Mouse (Mus musculus): ENCODE results near the gene Ptgds. TPM values are rescaled to one million over a fixed set of nuclear protein-coding genes. Genes with fewer than 3 reads are reported as not detected.

The Ptgds gene
- polyA plus RNA-seq, 1 experiment = 9.3 TPM

GRCm38 (mm10) chr2:25430395-25431233 is 39.2 kb downstream of the Ptgds start:
- WGBS = 70% methylated on average over 17 of the region's 17 CpGs
- Histone ChIP-seq H3K4me1 (ENCODE audit: control insufficient read depth, insufficient read depth, low read length) (no peaks in the 10 kb centered on the region; the same call in 1 of the 2 replicates), H3K27ac (ENCODE audit: control insufficient read depth, insufficient read depth, low read depth, low read length, poor library complexity) (no peak overlapping the region), H3K4me3 (replicated peaks; ENCODE audit: control insufficient read depth, low read depth, low read length) (no peak overlapping the region)
- TF ChIP-seq CTCF (IDR thresholded peaks at IDR 0.05; ENCODE audit: control insufficient read depth, insufficient read depth, low read length) = no peak
- no peak for TF ChIP-seq POLR2A (IDR thresholded peaks at IDR 0.05; ENCODE audit: borderline replicate concordance, control insufficient read depth, low read depth, low read length)

DNA sequence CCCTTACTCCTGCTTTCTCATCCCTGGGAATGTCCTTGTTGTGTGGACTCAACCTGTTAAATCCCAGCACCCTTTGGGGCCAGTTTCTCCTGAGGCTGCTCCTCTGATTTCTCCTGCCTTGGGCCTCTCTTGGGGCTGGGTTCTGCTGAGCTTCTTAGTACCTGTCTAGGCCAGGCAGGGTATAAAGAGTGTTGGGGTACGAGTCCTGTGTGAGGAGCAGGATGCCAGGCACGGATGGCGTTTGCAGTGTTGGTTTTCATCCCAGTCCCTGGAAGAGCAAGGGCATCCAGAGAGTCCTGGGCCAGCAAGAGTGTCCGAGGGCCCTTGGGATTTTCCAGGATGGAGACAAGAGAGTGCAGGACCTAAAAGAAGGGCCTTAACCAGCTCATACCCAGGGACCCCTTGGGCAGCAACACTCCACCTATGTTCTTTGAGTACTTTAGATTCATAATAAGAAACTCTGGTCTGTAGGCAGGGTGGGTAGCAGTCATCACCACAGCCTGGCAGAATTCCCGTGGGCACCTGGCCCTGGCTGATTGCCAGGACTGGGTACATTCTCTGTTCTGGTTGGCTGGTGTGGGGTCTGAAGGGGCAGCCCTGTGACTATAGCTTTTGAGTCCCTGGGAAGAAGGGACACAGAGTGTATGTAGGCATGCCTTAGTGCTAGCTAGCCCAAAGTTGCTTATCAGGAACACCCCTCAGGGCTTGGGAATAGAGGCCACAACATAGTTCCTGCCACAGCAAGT is 40.2 kb downstream of the Ptgds start:
- H3K4me1 ChIP-seq (ENCODE audit: control insufficient read depth, insufficient read depth, low read length) = no peaks in the 10 kb centered on the region; the same call in 1 of the 2 replicates
- no peak for TF ChIP-seq CTCF (IDR thresholded peaks at IDR 0.05; ENCODE audit: control insufficient read depth, insufficient read depth, low read length)
- no peak for TF ChIP-seq POLR2A (IDR thresholded peaks at IDR 0.05; ENCODE audit: borderline replicate concordance, control insufficient read depth, low read depth, low read length)
- no peak overlapping the region for H3K4me3 ChIP-seq (replicated peaks; ENCODE audit: control insufficient read depth, low read depth, low read length)
- H3K27ac ChIP-seq (ENCODE audit: control insufficient read depth, insufficient read depth, low read depth, low read length, poor library complexity) = no peak overlapping the region
- WGBS = 56% methylated on average over 5 of the region's 5 CpGs

GRCm38 (mm10) chr2:25428442-25429236 is 41.2 kb downstream of the Ptgds start, which contains the start of gene Abca2:
Gene Abca2 (plus strand): TSS chr2:25428703.
- peak within 1 kb of the TSS; percentile 0; the same call in 1 of the 2 replicates for H3K27ac ChIP-seq (ENCODE audit: control insufficient read depth, insufficient read depth, low read depth, low read length, poor library complexity)
- WGBS = under 1% methylated on average over 89 of the region's 89 CpGs
- no peaks in the 10 kb centered on the region; the same call in 1 of the 2 replicates for H3K4me1 ChIP-seq (ENCODE audit: control insufficient read depth, insufficient read depth, low read length)
- peak within 1 kb of the TSS; percentile 26 for H3K4me3 ChIP-seq (replicated peaks; ENCODE audit: control insufficient read depth, low read depth, low read length)
- TF ChIP-seq CTCF (IDR thresholded peaks at IDR 0.05; ENCODE audit: control insufficient read depth, insufficient read depth, low read length) (peak; percentile 83), POLR2A (IDR thresholded peaks at IDR 0.05; ENCODE audit: borderline replicate concordance, control insufficient read depth, low read depth, low read length) (peak; percentile 46; the same call in 1 of the 2 replicates)

- no peak overlapping the region for H3K27ac ChIP-seq (ENCODE audit: control insufficient read depth, insufficient read depth, low read depth, low read length, poor library complexity)
- WGBS = 65% methylated on average over 5 of the region's 5 CpGs
- no peak overlapping the region for H3K4me3 ChIP-seq (replicated peaks; ENCODE audit: control insufficient read depth, low read depth, low read length)
- no peak for TF ChIP-seq CTCF (IDR thresholded peaks at IDR 0.05; ENCODE audit: control insufficient read depth, insufficient read depth, low read length)
- TF ChIP-seq POLR2A (IDR thresholded peaks at IDR 0.05; ENCODE audit: borderline replicate concordance, control insufficient read depth, low read depth, low read length) = no peak
- H3K4me1 ChIP-seq (ENCODE audit: control insufficient read depth, insufficient read depth, low read length) = no peaks in the 10 kb centered on the region; the same call in 1 of the 2 replicates
These were observed 42.6 kb downstream of the Ptgds start for GRCm38 (mm10) chr2:25427256-25427655.

GRCm38 (mm10) chr2:25426721-25427191 is 43.1 kb downstream of the Ptgds start:
- TF ChIP-seq POLR2A (IDR thresholded peaks at IDR 0.05; ENCODE audit: borderline replicate concordance, control insufficient read depth, low read depth, low read length) = no peak
- TF ChIP-seq CTCF (IDR thresholded peaks at IDR 0.05; ENCODE audit: control insufficient read depth, insufficient read depth, low read length) = peak; percentile 91
- 4% methylated on average over 5 of the region's 5 CpGs for WGBS
- Histone ChIP-seq H3K4me3 (replicated peaks; ENCODE audit: control insufficient read depth, low read depth, low read length) (no peak overlapping the region), H3K4me1 (ENCODE audit: control insufficient read depth, insufficient read depth, low read length) (no peaks in the 10 kb centered on the region; the same call in 1 of the 2 replicates), H3K27ac (ENCODE audit: control insufficient read depth, insufficient read depth, low read depth, low read length, poor library complexity) (peak overlapping the region; percentile 57)

DNA sequence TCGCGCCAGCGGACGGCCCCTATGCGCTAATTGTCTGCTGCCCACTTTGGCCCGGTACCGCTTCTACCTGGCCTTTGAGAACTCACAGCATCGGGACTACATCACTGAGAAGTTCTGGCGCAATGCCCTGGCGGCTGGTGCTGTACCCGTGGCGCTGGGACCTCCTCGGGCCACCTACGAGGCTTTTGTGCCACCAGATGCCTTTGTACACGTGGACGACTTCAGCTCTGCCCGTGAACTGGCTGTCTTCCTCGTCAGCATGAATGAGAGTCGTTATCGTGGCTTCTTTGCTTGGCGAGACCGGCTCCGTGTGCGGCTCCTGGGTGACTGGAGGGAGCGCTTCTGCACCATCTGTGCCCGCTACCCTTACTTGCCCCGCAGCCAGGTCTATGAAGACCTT is 44.4 kb downstream of the Ptgds start:
- H3K27ac ChIP-seq (ENCODE audit: control insufficient read depth, insufficient read depth, low read depth, low read length, poor library complexity) = no peak overlapping the region
- no peaks in the 10 kb centered on the region; the same call in 1 of the 2 replicates for H3K4me1 ChIP-seq (ENCODE audit: control insufficient read depth, insufficient read depth, low read length)
- H3K4me3 ChIP-seq (replicated peaks; ENCODE audit: control insufficient read depth, low read depth, low read length) = no peak overlapping the region
- TF ChIP-seq CTCF (IDR thresholded peaks at IDR 0.05; ENCODE audit: control insufficient read depth, insufficient read depth, low read length) (no peak), POLR2A (IDR thresholded peaks at IDR 0.05; ENCODE audit: borderline replicate concordance, control insufficient read depth, low read depth, low read length) (no peak)
- 53% methylated on average over 27 of the region's 27 CpGs for WGBS

DNA sequence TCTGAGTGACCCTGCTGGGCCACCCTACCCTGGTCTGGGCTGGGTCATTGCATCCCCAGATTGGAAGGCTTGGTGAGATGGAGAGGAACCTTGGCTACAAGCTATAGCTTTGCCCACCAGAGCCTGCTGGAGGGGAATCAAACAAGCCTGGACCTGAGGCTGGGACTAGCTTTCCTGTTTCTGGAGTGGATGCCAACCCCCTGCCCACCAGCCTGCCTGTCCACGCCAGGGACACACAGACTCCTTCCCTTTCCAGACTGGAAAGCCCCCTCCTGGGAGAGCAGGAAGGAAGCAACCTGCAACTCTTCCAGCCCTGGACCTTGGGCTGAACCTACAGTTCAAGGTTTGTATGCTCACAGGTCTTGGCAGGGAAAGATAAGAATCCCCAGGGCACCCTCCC is 46.2 kb downstream of the Ptgds start:
- WGBS = 31% methylated on average over 1 of the region's 1 CpGs
- TF ChIP-seq POLR2A (IDR thresholded peaks at IDR 0.05; ENCODE audit: borderline replicate concordance, control insufficient read depth, low read depth, low read length) (no peak), CTCF (IDR thresholded peaks at IDR 0.05; ENCODE audit: control insufficient read depth, insufficient read depth, low read length) (no peak)
- peak overlapping the region; percentile 95 for H3K27ac ChIP-seq (ENCODE audit: control insufficient read depth, insufficient read depth, low read depth, low read length, poor library complexity)
- no peaks in the 10 kb centered on the region; the same call in 1 of the 2 replicates for H3K4me1 ChIP-seq (ENCODE audit: control insufficient read depth, insufficient read depth, low read length)
- H3K4me3 ChIP-seq (replicated peaks; ENCODE audit: control insufficient read depth, low read depth, low read length) = peak overlapping the region; percentile 17
